Mouse (Mus musculus) frontal cortex, postnatal 25 days (tissue): ENCODE results near the gene Myh7.
A peak's percentile ranks its signal among the peaks of the same experiment; 100 is the strongest.
"Not testable (repeated sequence)": the region's sequence is repeated elsewhere in the genome, so short reads cannot be mapped to it uniquely, and the experiment has no call there.

ENCODE experiments used
- DNase-seq, 2 experiments: peaks; one replicate each; pipeline ENCODE4 v3.0.0; 2022; ENCODE audit warnings: low spot score in 2 of 2

Gene Myh7

DNA sequence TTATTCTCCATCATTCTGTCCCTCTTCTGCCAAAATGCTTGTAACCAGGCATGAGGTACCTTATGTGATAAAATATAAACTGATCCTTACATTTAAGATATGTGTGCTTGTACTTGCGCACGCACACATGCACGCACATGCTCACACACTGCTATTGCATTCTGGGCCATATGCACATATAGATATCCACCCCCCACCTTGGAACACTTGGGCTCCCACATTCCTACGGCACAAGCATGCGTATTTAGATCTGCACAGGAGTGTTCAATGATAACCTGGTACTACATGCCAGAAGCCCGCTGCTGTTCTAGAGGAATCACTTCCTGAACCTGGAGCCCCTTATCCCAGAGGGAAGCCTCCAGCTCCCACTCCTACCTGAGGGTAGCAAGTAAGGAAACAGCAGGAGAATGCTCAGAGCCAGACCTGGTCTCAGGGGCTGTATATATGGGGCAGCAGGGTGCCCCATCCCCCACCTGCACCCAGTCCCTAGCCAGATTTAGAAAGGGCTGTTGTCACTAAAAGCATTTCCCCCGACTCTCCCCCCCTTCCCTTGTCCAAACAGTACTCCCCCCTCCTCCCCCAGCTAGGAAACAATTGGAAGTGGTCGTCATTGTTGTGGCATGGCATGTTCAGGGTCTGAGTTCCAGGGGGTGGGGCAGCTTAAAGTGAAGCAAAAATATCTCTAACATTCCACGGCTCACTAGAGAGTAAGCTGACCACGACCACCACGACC lies at the start of gene Myh7:
Myh7 (minus strand) TSS at position 491 of the 733 bp plus-strand sequence.
- DNase-seq = no peak

DNA sequence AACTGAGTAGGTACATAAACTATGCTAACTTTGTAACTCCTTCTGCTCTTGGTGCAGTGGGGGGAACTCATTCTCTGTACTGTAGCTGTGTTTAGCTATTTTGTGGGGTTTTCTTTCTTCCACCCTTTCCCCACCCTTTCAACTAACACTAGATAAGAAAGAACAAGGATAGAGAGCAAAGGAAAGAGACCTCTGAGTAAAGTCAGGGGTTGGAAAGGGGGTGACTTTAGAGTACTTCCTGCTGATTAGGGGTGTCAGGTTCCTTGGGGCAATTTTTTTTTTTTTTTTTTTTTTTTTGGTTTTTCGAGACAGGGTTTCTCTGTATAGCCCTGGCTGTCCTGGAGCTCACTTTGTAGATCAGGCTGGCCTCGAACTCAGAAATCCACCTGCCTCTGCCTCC lies 49.3 kb upstream of the Myh7 start:
- DNase-seq = not testable (repeated sequence)

DNA sequence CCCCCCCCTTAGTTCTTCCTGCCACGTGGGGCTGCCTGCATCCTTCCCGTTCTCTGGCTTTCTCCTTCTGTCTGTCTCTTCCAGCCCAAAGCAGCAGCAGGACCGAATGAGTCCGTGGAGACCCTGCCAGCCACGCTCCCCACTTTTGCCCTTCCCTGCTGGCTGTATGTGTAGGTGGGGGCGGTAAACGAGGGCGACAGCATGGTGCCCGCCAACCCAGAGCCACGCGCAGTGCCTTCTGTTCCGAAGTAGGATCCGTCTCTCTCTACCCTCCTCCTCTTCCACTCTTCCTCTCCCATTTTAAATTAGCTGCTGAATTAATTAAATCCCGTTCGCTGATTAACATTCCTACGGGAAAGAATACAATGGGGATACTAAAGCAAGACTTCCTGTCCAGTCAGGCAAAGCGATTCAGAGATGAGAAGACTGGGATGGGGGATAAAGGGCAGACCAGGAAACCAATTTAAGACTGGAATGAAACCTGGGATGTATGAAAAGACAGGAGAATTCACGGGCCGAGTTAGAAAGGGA lies 38.3 kb upstream of the Myh7 start:
- no peak for DNase-seq

DNA sequence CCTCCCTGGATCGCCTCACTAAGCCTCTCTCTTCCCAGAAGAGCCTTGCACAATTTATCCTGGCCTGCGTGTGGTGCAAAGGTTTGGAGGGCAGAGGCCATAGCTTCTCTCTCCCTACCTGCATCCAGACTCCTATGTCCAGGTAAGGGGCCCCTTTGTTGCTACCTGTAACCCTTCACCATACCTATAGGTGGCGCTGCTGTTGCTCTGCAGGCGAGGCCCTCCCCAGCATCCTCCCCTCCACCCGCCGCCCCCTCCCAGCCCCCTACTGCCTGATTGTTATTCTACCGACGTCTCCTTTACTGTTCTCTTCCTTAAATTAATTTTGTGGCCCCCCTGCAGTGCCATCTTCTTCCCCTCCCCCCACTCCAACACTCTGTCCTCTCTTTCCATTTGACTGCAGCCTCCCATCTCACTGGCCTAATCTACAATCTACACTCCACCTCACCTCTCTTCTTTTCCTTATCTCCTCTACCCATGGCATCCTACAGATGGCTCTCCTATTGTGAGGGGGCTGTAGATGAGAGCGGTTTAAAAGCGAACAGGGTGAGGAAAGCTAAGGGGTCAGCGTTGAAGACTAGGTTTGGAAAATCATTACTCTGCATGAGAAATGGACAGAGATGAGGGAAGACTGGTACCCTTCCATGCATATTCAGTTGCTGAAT lies 34.7 kb upstream of the Myh7 start:
- DNase-seq = no peak

DNA sequence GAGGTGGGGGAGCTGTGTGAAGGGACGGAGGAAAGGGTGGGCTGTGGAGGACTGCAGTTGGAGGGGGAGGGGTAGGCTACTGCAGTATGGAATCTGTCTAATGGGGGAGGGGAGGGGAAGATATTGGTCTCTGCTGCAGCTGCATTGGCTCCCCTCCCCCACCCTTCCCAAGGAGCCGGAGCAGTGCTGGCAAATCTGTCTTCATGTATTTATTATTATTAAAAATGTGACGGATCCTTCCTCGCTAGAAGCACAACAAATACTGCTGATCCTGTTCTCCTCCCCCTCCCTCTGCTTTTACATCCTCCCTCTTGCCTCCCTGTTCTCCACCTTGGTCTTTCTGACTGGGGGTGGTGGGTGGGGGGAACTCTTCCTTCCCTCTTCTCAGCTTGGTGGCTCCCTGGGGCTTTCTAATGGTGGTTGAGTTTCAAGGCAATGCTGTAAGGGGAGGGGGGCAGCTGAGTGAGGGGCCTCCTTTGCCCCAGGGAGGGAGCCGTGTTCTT lies 34.0 kb upstream of the Myh7 start:
- no peak for DNase-seq

DNA sequence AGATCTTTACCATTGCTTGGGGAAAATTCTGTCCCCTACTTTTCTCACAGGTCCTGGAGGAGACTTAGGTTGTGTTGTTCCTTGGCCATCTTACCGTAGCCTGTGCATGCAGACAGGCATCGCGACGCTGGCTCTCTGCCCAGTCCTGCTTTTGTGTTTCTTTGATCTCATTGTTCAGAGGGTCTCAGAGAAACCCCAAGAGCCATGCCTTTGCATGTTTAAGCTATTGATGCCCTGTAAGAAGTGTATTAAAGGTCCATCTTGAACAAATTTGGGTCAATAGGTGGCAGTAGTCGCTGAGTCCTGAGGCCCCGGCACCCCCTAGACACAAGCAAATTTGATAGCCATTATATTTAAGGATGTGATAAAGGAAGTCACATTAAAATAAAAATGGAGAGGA lies 33.2 kb upstream of the Myh7 start:
- no peak for DNase-seq

DNA sequence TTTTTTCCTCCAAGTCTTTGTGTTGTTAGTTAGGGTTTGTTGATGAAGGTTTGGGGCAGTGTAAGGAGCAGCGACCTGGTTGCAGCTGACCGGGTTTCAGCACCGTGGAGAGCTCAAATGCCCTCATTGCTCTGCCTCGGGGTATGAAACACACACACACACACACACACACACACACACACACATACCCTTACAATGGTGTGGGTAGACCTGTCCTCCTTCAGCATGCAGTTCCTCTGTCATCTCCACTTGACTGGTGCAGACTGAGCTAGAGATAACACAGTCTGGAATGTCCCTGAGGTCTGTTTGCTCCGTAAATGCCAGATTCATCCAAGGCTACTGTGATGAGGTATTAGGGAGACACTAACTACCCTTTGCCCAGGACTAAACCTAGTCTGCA lies 32.8 kb upstream of the Myh7 start:
- no peak for DNase-seq

DNA sequence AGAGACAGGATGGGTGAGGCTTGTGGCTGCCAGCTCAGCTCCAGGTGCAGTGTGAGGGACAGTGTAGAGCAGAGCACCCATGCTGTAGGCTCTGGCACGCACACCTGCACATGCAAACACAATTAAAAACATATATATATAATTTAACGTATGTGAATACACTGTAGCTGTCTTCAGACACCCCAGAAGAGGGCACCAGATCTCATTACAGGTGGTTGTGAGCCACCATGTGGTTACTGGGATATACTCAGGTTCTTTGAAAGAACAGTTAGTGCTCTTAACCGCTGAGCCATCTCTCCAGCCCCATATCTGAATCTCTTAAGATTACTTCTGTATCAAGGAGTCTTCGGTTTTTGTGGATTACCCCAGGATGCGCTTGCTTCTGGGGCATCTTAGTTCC lies 31.1 kb upstream of the Myh7 start:
- no peak for DNase-seq

DNA sequence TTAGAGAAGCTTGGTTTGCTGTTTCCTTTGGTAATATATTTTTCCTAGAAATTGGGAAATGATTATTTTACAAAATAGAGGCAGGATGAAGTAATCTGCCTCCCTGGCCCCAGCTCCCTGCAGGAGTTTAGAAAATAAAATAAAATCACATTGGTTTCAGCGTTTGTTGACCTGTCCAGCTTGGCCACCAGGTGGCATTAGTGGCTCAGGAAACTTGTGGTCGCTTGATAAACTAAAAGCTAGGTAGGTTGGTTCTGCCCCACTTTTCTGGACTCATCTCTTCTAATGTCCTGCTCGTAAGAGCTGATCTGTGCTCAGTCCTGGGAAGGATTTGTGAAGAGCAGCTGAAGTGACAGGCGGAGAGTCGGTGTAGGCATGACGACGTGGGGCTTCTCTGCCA lies 29.8 kb upstream of the Myh7 start:
- DNase-seq = peak; percentile 41 to 48

DNA sequence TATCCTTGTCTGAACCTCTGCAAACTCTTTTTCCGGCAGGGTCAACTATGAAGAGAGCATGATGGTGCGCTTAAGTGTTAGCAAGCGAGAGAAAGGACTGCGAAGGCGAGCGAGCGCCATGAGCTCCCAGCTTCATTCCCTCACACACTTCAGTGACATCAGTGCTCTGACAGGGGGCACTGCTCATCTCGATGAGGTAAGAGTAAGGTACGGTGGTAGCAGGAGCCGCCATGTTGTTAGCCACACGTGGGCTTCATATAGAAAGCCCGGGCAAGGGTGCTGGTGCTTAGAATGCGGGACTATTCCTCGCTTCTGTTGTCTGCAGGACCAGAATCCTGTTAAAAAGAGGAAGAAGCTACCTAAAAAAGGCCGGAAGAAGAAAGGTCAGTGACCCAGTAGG lies 28.6 kb upstream of the Myh7 start:
- no peak for DNase-seq

DNA sequence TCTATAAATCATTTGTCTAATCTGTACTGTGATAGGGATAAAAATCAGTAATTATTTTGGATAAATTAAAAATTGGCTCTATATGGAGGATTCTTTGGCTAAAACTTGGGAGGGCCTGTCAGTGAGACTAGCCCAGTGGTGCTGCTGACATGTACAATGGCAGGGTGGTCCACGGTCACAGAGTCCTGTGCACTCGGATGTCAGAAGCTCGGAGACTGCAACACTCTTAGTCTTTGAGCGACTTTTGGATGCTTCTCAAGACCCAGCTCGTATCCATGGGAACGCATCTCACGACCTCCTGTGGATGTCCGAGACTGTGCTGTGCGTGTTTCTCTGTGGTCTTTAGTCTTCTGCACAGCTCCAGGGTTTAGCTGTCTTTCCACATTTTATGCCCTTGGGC lies 26.0 kb upstream of the Myh7 start:
- DNase-seq = no peak

DNA sequence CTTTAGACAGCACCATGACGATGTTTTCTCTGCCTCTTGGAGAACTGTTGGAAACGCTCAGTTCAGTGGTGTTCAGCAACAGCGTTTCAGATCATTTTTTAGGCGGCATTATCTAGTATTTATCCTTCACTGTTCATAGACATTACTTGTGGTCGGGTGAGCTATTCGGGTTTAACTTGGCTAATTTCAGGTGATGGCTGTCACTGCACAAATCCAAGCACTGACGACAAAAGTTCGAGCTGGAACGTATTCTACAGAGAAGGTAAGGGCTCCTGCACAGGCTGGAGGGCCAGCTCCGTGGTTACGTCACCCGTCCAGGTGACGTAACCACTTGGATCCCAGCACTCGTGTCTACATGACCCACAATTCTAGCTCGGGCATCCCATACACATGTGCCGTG lies 22.4 kb upstream of the Myh7 start:
- no peak for DNase-seq

DNA sequence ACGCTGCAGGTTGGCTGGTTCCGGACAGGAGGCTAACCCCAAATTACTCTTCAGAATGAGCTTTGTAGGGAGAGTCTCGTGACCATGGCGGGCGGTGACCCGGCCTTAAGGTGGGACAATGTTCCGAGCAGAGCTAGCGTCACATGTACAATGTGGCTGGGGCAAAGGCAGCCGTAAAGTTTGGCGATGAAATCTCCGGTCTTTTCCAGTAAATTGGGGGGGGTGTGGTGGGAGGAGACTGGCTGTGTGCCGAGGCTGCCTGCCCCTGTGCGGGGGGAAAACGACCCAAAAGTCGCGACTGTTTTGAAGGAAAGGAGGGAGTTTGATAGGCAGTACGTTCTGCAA lies 21.3 kb upstream of the Myh7 start:
- no peak for DNase-seq

DNA sequence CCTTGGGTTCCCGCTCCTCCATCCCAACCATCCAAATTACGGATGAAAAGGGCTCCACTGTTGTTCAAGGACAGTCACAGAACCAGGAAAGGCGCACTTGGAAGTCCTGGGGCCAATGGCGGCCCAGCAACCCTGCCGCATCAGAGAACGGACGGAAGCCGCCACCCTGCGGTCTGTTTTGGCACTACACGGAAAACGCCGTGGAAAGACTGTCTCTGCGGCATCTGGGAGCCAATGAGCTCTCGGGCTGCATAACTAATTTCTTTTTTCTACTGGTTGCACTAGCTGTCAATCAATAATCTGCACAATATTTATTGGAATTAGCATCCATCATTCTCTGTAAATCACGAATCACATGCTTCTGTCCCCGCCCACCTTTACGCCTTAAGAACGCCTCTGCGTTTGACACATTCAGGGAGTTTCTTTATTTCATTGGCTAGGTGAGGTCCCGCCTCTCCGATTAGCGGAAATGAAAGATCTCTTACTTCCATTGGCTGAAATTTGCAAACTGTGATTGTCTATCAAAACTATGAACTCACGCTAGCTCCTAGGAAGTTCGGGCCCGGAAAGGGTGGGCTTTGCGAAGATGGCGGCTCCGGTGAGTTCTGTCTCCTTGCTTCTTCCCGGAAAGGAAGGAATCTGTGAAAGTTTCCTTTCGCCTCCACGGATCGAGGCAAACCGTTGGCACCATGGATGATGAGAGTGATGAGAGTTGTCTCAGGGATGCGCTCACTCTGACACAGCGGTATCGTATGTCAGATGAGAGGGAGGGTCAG lies 20.8 kb upstream of the Myh7 start, which contains the start of gene Ngdn:
Ngdn (plus strand) TSS at position 464 of the 776 bp plus-strand sequence.
- DNase-seq = peak; percentile 100

DNA sequence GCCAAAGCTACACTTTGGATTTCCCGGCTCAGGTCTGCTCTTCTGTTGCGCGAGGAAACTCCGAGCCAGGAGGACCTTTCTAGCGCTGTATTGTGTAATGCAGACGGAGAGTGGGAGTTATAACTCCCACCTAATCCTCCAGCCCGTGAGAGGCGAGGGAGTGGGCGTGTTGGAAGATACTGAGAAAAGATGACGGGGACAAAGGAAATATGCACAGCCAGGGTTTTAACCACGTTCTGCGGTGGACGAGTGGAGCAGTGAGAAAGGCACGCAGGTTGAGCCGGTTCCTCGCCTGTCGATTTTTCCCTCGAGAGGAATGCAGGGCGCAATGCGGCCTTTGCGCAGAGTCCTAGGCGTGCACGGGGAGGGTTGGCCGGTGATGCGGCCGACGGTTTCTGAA lies 20.2 kb upstream of the Myh7 start:
- no peak for DNase-seq

DNA sequence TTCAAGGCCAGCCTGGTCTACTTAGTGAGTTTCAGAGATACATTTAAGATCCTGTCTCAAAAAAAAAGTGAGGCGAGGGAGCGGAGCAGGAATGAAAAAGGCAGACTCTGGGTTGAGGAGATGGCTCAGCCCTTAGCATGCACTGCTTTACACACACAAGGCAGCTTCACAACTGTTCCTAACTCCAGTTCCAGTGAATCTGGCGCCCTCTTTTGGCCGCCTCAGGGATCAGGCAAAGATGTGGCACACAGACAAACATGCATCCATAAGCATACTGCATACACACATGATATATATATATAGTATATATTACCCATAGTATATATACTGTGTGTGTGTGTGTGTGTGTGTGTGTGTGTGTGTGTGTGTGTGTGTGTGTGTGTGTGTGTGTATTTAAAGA lies 16.7 kb upstream of the Myh7 start:
- no peak for DNase-seq

DNA sequence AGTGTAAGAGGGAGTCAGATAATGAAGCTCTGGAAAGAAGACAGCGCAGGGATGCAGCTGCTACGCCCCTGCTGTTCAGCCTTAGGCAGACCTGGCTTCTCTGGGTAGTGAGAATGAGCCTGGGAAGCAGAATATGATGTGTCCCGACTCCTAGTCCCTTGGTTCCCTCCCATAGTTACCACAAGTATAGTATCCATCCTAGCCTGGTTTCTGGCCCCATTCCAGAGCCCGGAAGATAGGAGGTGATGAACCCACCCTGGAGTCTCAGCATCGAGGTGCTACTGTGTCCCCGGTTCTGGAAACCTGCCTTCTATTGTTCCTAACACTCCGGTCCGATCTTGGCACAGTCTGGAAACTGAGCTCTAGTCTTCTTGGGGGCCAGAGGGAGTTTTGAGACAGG lies 14.0 kb upstream of the Myh7 start:
- DNase-seq = no peak

DNA sequence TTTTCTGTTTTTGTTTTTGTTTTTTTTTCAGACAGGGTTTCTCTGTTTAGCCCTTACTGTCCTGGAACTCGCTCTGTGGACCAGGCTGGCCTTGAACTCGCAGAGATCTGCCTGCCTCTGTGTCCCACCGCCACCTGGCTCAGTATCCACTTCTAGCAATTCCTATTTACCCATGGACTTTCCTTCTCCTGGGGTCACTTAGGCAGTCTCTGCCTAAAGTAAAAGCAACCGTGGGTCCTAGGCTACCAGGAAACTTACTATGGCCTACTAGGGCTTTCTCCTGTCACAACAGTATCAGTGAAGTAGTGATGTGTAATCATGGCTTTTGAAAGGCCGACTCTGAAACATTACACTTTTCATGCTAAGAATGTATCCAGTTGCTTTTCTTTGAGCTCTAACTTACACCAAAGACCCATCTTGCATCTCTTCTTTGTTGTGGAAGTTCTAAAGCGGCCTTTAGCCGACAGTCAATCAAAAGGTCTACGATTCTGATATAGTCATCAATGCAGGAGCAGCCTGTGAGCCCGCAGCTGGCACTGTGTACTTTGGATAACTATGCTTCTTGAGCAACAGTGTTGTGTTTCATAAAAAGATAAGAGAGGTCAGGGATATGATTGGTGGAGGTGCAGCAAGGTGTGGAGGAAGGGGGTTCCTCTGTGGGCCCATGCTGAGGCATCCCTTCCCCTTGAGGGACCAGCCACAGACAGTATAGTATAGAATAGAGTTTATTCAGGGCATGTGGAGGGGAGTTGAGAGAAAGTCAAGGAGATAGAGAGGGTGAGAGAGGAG lies 12.9 kb upstream of the Myh7 start:
- no peak for DNase-seq

DNA sequence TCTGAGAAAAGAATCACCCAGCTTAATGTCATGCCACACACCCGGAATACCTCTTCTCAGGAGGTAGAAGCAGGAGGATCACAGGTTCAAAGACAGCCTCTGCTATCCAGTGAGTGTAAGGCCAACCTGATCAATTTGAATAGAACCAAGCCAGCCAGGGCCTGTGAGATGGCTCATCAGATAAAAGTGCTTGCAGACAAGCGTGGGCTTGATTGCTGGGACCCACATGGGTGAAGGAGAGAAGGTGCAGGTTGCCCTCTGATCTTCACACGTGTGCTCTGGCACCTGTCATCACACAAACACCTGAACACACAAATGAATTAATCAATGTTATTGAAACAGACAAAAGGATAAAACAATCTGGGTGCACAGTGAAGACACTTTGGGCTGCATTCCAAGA lies 12.1 kb upstream of the Myh7 start:
- DNase-seq = no peak

DNA sequence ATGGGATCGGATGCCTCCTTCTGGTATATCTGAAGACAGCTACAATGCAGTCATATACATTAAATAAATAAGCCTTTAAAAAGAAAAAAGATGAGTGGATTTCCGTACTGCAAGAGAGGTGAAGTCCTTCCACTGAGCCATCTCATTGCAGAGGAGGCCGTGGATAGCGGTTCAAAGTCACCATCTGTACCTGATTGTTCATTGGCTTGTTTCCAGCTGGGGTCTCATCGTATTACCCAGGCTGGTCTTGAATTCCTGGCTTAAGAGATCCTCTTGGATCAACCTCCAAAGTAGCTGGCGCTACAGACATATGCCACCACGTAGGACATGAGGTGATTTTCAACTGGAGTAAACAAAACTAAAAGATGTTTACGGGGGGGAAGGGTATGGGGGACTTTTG lies 11.5 kb upstream of the Myh7 start:
- no peak for DNase-seq

DNA sequence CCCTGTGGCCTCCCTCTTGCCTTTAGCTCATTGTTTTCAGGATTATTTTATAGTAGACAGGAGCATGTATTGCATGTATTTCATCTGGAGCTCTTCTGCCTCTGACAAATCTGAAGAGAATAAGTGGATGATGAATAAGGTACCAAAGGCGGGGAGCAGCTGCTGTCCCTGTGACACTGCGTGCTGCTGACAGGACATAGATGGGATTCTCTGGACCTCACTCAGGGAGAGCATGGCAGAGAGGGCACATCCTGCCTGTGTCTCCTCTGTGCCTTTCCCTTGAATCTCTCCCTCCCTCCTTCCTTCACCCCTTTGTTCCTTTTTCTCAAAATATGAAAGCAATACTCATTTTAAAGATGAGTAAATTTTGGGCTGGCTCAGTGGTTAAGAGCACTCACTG lies 11.1 kb upstream of the Myh7 start:
- no peak for DNase-seq
